Mouse (Mus musculus) embryo, embryonic 10.5 days (tissue): Measurements from ENCODE around the gene Il4ra.

Experiments
- DNase-seq: peaks from one replicate; pipeline ENCODE4 v3.0.0-alpha.2; 2015; ENCODE audit warnings: low spot score

Gene Il4ra

DNA sequence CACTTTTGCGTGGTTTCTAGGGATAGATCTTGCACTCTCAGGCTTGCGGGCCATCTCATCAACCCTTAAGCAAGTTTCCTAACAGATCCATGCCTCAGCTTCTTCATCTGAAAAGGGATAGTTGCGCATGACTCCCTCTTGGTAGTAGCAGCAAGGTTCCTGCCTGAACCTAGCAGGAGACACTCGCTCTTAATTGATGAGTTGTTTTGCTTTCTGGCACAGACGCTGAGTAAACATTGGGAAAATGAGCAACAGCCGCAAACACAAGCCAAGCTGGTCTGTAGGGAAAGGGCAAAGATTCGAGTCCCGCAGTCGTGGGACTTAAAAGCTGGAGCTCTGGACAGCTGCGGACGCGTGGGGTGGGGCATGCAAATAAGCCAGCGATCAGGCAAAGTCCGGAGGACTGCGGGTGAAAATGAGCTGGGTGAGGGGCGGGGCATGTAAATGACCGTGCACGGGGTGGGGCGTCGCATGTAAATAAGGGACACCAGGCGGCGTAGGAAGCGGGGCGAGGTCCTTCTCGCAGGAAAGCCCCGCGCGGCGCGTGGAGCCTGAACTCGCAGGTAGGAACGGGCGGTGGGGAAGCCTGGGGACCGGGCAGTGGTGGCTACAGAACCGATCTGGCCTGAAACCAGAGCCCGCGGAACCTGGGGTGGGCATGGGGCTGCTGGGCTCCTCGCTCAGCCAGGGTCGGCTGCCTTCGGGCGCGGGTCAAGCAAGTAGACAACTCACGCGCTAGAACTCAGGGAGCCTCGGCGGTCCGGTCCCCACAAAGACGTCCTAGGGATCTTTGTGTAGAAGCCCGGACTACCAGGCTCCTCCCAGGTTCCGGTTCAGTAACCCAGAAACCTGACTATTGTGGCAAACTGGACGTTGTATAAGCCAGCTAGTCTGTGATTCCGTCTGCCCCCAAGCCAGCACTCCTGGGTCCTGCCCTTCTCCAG lies at the start of gene Il4ra:
TSS of gene Il4ra (plus strand) at position 355 of the 944 bp plus-strand sequence.
- DNase-seq = peak; percentile 94

DNA sequence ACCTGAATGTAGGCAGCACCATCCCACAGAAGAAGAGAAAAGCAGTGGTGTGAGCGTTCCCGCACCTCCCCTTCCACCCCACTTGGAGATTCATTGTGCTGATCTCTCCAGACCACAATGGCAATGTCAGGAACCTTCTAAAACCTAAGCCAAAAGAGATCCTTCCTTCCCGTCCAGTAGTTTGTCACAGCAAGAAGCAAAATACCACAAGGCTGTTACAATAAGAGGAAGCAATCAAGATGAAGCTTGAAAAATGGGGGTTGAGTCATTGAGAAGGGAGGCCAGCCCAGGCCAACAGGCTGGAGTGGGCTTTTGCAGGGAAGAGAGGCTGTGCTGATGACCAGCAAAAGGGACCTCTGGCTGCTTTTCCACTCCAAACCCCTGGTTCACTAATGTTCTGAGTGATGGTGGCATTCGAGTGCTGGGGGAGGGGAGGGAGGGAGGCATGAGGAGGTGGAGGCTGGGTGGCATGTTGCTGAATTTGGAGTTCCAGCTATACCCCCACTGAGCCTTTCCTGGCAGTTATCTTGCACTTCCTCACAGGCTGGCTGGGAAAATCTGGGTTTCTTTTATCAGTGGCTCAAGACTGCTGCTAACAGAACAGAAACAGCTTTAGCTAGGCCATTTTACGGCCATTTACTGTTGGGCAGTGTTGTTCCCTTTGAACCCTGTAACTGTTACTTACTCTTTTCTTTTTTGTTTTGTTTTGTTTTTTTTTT lies 48.4 kb upstream of the Il4ra start:
- DNase-seq = no peak

DNA sequence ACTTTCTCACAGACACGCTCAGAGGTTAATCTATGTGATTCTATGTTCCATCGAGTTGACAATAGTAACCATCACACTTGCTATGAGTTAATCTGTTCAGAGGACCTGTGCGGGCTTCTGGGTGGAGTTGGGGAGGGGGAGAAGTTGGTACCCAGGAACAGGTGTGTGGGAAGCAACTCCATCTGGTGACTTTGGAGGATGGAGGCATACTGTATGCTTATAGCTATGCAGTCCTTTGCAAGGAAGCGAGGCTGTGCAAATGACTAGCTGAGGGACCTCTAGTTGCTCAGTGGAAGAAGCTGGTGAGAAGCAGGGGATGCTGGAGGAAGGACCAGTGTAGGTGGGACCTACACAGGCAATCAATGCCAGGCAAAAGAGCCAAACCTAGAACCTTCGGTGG lies 47.3 kb upstream of the Il4ra start:
- no peak for DNase-seq

DNA sequence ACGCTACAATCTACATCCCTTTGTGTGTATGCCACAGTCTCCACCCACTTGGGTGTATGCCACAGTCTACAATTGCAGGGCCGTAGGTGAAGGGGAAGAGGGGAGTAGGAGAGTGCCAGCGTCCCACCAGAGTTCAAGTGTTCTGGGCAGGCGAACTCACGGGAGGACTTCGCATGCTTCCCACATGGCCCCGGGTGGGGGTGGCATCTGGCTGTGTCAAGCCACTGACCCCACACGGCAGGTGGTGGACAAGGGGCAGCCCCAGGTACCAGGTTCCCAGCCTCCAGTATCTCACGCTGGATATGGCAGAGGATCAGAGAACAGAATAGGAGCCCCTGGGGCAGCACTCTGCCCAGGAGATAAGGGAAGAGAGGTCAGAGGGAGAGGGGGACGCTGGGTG lies 46.4 kb upstream of the Il4ra start:
- no peak for DNase-seq

DNA sequence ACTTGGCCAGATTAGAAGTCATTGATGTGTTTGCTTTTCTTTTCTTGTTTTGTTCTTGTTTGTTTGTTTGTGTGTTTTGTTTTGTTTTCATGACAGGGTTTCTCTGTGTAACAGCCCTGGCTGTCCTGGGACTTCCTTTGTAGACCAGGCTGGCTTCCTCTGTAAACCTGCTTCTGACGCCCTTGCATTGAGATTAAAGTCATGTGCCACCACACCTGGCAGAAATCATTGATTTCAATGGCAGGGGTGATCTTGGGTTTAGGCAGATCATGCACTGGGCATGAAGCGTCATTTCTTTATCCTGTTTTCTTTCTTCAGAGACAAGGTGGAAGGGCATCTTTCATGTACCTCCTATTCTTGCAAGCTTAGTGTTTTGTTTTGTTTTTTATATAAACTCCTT lies 44.6 kb upstream of the Il4ra start:
- no peak for DNase-seq

DNA sequence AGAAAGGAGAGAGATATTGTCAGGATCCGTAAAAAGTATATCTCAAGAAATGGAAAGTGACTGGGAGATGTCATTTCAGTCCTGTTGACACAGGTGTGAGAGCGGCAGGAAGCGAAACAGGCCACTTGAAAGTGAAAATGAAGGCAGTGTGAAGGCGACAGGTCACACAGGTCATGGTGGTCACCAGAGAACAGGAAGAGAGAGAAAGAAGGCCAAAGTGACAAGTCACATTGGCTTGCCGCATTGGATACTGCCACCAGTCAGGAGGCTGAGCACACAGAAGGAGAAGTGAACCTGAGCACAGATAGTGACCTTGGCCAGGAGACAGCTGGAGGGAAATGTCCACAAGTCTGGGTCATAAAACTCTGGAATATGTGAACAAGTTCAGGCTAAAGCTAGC lies 40.5 kb upstream of the Il4ra start:
- no peak for DNase-seq

DNA sequence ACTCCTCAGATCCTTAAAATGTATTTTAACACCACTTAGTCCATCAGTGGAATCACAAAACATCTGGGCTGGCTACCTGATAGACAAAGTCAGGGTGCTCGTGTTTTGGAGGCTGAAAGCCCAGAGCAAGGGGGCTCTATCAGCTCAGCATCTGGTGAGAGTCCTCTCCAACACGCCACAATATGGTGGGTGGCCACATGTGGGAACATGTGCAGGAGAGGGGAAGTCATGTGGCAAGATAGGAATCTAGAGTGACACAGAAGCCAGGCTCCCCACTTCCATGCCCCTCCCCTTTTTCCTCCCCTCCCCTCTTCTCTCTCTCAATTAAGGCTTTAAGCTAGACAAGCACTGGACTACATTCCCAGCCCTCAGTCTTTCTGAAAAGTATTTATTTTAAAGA lies 40.1 kb upstream of the Il4ra start:
- no peak for DNase-seq

DNA sequence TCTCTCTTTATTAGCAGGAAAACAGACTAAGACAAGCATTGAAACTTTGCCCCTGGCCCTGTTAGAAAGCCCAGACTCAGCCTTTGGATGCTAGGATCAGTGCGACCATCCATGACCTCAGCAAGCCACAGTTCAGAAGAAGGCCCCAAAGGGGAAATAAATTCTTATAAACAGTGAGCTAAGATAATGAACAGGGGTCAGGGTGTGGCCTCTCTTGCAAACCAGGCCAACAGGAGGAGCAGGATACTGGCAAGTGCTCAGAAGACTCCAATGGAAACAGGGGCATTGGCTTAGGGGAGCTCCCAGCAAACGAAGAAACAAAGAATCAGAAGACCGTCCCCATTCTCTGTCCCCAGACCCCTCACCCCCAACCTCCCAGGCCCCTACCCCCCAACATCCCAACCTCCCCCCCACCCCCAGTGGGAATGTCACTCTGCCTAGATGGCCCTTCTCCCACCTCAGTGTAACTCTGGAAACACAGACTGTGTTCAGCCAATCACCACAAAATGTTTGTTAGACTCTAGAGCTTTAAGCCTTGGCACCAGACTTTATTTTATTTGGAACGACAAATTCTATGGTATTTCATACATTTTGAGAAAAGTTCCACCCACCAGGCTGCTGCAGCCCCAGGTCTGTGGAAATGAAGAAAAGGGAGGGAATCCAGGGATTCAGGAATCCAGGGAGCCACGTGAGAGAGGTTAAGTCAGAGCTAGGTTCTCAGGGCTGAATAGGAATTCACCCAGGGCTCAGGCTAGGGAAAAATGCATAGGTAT lies 36.7 kb upstream of the Il4ra start:
- DNase-seq = no peak

DNA sequence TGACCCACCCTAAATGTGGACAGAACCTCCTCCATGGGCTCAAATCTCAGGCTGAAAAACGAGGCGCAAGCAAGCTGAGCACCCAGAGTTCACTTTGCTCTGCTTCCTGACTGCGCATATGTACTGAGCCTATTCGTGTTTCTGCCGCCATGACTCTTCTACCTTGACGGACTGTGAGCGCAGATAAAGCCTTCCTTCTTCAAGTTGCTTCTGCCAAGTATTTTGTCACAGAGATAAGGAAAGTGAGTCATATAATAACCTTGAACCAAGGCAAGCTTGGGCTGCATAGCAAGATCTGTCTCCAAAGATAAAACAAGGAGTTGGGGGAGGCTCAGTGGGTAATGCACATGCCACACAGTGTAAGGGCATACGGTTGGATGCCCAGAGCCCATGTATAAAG lies 35.2 kb upstream of the Il4ra start:
- no peak for DNase-seq

DNA sequence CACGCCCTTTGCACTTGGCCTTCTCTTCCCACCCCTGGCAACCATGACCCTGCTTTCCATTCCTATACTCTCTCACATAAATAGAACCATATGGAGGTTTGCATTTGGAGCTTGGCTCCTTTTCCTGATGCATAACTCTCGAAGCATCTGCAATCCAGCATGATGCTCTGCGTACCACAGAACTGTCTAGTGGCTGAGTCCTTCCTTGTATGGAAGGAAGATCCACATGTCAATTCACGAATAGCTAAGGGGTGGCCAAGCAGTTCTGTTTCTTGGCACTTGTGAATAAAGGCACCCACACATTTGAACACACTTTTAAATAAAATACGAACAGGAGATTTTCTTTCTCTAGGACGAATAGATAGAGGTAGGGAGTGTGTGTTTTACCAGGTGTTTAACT lies 34.5 kb upstream of the Il4ra start:
- DNase-seq = peak; percentile 31

DNA sequence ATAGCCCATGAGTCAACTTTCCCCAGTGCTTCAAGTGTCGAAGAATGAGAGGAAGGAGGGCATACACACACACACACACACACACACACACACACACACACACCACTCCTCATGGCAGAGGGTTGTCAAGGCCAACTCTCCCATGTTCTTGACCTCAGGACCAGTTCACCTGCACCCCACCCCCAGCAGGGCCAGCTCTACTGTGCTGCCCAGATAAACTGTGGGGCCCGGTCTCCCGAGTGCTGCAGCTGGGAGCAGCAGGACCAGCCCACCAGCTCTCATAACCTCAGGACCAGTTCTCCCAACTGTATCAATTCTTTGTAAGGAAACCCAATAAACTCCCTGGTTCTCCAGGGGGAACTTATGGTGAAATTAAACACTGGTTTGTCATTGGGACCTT lies 32.2 kb upstream of the Il4ra start:
- DNase-seq = no peak

DNA sequence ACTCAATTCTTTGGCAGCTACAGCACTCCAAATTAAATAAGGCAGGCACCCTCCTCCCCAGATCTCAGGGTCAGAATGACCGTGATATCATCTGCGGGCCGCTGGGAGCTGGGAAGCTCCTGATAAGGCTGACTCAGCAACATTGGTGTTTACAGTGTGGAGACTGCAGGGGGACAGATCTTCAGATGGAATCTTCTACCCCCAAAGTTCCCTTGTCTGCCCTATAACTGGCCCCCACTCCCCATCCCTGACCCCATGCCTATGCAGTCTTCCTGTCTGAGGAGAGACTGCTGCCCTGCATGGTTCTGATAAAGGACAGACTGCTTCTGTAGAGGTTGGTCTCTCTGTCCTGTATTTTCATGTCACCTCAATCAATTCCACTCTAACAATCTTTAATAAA lies 28.9 kb upstream of the Il4ra start:
- no peak for DNase-seq

DNA sequence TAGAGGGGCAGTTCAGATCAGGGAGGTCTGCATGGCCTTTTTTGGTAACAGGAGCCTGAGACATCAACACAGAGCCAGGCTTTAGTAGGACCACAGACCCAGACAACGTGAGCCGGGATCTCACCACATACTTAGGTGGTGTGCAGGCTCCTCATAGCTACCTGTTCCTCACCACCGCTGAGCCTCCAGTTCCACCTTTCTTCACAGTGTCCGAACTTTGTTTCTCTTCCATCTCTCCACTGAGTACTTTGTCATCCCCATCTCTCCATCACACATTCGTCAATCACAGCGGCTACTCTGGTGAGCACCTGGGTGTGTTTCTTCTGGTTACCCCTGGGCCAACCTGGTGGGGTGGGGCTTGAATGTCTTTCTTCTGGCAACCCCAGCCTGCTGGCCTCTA lies 24.7 kb upstream of the Il4ra start:
- DNase-seq = no peak

DNA sequence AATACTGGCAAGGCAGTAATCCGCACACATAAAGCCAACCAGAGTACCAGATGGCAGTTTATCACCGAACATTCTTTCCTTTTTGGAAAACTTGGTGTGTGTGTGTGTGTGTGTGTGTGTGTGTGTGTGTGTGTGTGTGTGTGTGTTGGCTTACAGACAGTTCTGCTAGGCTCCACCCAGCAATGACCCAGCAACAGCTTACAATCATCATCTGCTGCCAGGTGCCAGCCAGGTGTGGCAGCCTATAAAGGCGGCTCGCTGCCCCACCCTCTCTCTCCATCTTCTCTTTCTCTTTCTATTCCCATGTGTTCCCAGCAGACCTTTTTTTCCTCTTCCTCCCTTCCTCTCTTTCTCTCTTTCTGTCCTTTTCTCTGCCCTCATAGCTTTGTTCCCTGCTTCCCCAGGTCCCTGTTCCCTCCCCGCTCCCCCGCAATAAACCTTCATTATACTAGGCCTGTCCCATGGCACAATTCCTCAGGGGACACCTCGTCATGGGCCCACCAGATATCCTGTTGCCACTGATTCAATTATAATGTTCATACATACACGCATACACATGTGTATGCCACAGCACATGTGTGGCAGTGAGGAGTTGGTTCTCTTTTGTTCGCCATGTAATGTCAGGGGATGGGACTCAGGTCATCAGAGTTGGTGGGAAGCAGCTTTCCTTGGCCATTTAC lies 23.9 kb upstream of the Il4ra start:
- DNase-seq = no peak

DNA sequence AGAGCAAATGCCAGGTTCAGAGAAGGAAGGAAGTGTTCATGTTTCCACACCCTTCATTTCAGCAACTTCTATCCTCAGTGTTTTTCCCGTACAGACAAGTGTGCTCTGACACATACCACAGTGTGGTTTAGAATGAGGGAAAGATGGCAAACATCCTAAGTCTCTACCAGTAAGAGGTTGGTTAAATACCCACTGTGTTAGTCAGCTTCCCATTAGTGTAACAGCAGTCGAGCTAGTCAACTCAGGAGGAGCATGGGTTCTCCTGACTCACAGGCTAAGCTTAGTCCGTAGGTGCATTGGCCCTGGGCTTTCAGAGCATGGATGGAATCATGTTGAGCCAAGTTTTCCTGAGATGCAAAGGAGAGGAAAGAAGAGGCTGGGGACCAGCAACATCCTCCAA lies 12.6 kb upstream of the Il4ra start:
- DNase-seq = no peak

DNA sequence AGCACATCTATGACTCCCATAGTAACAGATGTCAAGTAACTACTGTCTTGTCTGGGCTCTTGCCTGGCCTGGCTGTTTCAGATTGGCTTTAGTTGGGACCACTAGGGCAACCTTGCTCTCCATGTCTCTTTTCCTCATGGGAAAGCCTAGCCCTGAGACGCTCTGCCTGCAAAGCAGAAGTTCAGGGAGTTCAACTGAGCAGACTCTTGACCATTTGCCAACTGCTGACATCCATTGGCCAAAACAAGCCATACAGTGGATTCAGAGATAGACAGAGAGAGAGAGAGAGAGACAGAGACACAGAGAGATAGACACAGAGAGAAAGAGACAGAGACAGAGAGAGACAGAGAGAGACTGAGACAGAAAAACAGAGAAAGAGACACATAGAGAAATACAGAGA lies 10.9 kb upstream of the Il4ra start:
- DNase-seq = no peak

DNA sequence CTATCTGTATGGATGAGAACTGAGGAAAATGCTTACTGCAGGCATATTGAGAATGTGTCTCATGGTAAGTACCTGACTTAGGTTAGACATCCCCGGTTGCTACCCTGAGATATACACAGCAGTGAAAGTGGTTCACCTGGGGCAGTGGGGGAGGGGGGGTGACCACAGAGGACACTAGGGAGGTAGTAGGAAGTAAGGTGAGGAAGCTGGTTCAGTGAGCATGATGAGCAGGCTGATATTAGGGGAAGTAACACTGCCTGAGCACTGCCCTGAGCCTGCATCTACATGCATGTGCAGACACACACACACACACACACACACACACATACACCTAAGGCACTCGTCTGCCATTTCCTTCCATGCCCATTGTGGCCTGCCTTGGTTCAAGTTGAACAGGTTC lies 10.1 kb upstream of the Il4ra start:
- DNase-seq = no peak

DNA sequence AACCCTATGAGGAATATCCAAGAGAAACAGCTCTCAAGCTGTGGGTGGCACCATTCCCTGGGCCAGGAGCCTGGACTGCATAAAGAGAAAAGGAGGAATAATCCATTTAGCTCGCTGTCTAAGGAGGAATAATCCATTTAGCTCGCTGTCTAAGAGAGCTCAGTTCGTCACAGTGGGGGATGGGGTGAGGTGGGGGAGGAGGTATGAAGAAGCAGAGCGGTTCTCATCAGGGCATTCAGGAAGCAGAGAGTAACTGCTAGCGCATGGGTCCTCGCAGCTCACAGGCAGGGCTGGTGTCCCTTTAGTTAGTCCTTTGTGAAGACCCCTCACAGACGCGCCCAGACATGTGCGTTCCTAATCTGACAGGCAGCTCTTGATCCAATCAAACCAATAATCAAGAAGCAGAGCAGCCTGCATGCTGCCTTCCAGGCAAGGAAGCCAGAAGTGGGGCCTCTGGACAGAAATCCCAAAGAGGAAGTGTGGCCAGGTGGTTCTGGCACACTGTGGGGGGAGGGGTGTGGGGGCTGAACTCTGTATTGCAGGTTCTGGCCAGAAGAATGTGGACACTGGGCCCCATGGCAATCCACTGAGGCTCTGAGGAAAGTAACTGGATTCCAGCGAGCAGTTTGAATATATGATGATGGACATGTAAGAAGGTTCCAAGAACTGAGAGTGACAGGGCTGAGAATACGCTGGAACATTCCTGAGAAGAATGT lies 9.4 kb upstream of the Il4ra start:
- DNase-seq = peak; percentile 34

DNA sequence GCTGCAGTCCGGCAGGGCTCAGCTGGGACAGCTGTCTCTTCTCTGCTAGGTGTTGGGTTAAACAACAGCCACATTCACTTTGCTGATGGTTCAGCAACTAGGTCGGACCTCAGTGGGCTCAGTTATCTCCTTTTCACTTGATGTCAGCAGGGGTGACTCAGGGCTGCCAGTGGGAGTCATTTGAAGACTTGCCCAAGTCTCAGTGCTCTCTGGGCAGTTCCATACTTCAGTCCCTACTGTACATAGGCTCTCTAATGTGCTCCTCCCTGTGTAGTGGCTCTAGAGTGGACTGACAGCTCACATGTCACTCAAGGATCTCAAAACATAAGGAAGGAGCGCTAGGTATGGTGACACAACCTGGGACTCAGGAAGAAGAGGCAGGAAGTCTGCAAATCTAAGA lies 8.4 kb upstream of the Il4ra start:
- DNase-seq = no peak

DNA sequence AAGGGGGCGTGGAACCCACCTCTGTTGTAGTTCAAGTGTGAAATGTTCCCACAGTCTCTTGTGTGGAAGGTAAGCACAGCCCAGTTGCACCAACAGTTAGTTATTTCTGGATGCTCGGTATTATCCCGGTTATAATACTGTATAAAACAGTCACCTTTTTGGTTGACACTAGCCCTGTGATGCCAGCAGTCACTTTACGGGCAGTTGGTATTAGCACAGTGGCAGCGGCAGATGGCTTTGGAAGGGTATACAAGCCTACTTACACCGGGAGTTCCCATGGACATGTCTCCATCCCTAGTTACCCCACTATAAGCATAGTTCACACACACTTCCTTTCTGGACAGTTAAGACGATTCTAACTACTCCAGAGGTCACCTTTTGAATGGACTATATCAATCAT lies 6.6 kb upstream of the Il4ra start:
- no peak for DNase-seq

DNA sequence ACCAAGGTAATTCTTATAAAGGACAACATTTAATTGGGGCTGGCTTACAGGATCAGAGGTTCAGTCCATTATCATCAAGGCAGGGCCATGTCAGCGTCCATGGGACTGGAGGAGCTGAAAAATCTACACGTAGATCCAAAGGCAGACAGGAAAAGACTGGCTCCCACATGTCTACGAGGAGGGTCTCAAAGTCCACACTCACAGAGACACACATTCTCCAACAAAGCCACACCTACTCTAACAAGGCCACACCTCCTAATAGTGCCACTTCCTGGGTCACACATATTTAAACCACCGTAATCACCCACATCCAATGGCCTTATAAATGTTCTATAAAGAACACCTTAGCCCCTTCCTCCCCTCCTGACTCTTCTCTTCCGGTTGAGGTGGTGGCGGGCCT lies 5.2 kb upstream of the Il4ra start:
- no peak for DNase-seq

DNA sequence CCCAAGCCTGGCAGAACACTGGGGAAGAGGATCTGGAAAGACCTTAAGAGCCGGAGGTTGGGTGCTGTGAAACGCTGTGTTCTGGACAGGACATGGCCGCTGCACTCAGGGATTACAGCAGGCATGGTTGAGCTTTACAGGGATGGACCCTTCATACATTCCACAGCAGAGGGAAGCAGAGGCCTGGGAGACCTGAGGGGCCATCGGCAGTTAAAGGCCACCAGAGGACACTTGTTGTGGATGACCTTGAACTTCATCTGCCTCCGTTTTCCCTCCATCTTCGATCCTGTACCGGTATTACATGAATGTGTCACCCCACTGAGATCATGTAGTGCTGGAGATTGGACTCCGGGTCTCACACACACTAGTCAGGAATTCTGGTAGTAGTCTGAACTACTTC lies 2.0 kb upstream of the Il4ra start:
- no peak for DNase-seq
